Mouse (Mus musculus) frontal cortex, postnatal 36 days (tissue): ENCODE measurements around the gene Gm7347.
"Not testable (repeated sequence)": the region's sequence is repeated elsewhere in the genome, so short reads cannot be mapped to it uniquely, and the experiment has no call there.

ENCODE experiments used
- DNase-seq, 2 experiments: peaks; one replicate each; pipeline ENCODE4 v3.0.0; 2022; ENCODE audit warnings: low spot score in 2 of 2

The Gm7347 gene

GRCm38 (mm10) chr5:26058481-26058880 is at the start of gene Gm7347:
Gene Gm7347 (minus strand): TSS chr5:26058581.
- DNase-seq: not testable (repeated sequence)

DNA sequence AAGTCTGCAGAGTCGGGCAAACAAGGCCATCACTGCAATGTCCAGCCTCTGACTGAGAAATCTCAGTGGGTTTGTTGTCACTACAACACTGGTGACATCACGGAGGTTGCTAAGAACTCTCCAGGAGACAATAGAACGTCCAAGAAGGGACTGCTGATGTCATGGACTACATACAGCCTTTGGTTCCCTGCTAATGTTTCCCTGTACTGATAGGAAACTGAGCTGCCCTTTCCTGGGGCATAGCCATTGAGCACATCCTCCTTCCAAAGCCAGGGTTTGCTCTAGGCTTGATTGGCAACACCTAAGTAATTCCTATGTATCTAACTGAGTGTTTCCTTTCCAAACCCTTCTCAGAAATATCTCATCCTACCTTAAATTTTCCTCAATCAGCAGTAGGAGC is 46.9 kb upstream of the Gm7347 start, which contains the start of gene 5031410I06Rik:
Gene 5031410I06Rik, minus strand, starts transcription at position 101 of the 400 bp plus-strand sequence.
- not testable (repeated sequence) for DNase-seq

- DNase-seq: not testable (repeated sequence)
Measured at GRCm38 (mm10) chr5:26089191-26089590, 30.8 kb upstream of the Gm7347 start, which contains the start of gene Gm10471. Gene Gm10471 (minus strand): TSS chr5:26089291.

DNA sequence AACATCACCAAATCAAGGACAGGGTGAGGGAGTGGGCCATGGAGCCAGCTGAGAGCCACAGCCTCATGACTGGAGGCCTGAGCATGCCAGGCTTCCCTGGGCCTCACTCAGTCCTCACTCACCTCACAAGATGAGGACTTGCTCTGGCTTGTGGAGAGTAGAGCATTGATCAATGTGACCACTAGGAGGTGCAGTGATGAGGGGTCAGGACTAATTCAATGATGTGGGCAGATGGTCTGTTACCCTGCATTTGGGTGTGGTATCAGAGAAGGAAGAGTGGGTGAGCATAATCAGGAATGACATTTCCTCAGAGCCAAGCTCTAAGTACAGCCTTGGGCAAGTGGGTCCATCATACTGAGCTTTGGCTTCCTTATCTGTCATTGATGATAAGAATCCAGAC is 20.6 kb upstream of the Gm7347 start:
- DNase-seq: not testable (repeated sequence)

DNA sequence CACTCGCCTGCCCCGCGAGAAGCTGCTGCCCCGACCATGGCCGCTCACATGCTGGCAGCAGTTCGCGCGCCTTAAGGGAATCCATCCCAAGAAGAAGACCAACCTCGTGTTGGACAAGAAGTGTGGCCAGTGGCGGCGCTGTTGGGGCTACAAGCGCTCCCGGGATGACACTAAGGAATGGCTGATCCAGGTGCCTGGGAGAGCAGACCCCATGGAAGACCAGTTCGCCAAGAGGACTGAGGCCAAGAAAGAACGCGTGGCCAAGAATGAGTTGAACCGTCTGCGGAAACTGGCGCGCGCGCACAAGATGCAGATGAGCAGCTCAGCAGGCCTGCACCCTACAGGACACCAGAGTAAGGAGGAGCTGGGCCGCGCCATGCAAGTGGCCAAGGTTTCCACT is 12.3 kb upstream of the Gm7347 start:
- no peak for DNase-seq

DNA sequence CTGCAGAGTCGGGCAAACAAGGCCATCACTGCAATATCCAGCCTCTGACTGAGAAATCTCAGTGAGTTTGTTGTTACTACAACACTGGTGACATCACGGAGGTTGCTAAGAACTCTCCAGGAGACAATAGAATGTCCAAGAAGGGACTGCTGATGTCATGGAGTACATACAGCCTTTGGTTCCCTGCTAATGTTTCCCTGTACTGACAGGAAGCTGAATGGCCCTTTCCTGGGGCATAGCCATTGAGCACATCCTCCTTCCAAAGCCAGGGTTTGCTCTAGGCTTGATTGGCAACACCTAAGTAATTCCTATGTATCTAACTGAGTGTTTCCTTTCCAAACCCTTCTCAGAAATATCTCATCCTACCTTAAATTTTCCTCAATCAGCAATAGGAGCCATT is 18.9 kb downstream of the Gm7347 start, which contains the start of gene Speer4a:
Gene Speer4a, minus strand, starts transcription at position 101 of the 400 bp plus-strand sequence.
- DNase-seq: not testable (repeated sequence)

- not testable (repeated sequence) for DNase-seq
Measured at GRCm38 (mm10) chr5:26022816-26023215, 35.6 kb downstream of the Gm7347 start, which contains the start of gene Gm5862. Gene Gm5862 (minus strand): TSS chr5:26022916.

- not testable (repeated sequence) for DNase-seq
Measured at GRCm38 (mm10) chr5:26007697-26008096, 50.7 kb downstream of the Gm7347 start.

DNA sequence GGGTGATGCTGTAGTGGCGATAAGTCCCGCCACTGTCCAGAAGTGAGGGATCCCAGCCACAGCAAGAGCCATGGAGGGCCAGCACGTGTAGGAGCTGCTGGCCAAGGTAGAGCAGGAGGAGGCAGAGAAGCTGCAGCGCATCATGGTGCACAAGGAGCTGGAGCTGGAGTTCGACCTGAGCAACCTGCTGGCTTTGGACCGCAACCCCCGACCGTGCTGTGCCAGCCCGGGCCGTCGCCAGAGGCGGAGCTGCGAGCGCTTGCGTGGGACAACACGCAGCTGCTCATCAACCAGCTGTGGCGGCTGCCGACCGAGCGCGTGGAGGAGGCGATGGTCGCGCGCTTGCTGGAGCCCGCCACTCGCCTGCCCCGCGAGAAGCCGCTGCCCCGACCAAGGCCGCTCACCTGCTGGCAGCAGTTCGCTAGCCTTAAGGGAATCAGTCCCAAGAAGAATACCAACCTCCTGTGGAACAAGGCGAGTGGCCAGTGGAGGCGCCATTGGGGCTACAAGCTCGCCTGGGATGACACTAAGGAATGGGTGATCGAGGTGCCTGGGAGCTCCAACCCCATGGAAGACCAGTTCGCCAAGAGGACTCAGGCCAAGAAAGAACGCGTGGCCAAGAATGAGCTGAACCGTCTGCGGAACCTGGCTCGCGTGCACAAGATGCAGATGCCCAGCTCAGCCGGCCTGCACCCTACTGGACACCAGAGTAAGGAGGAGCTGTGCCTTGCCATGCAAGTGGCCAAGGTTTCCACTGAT is 51.3 kb downstream of the Gm7347 start:
- peak; percentile 9 to 11 for DNase-seq

- not testable (repeated sequence) for DNase-seq
Measured at GRCm38 (mm10) chr5:26004698-26005097, 53.7 kb downstream of the Gm7347 start, which contains the start of gene Gm1979. Gene Gm1979 (minus strand): TSS chr5:26004798.
